Mouse (Mus musculus): ENCODE measurements around the gene Xrcc1. TPM values are rescaled to one million over a fixed set of nuclear protein-coding genes. Genes with fewer than 3 reads are reported as not detected.

Gene Xrcc1
- polyA plus RNA-seq, 1 experiment from 2014 or later: 100.0 TPM

- peak within 1 kb of the TSS; percentile 57 for H3K4me3 ChIP-seq (replicated peaks)
- H3K9ac ChIP-seq: peak within 1 kb of the TSS; percentile 70
- no peaks in the 10 kb centered on the region for H3K9me3 ChIP-seq
- under 1% methylated on average over 44 of the region's 44 CpGs for WGBS
- H3K27ac ChIP-seq: peak within 1 kb of the TSS; percentile 92
- H3K4me2 ChIP-seq: peak within 1 kb of the TSS; percentile 93
- H3K36me3 ChIP-seq: peaks cover 11% of the 10 kb centered on the region
- no peaks in the 10 kb centered on the region for H3K27me3 ChIP-seq (replicated peaks)
- ATAC-seq (ENCODE audit: insufficient read depth, low FRiP score, low read depth): peak; percentile 93
- peaks cover 23% of the 10 kb centered on the region for H3K4me1 ChIP-seq
Measured at GRCm38 (mm10) chr7:24530062-24530931, 15.8 kb upstream of the Xrcc1 start, which contains the start of gene Irgq. Gene Irgq, plus strand, starts transcription at chr7:24530689.

GRCm38 (mm10) chr7:24531211-24531971 lies 14.7 kb upstream of the Xrcc1 start:
- peak; percentile 57 for ATAC-seq (ENCODE audit: insufficient read depth, low FRiP score, low read depth)
- Histone ChIP-seq H3K4me1 (peaks cover 23% of the 10 kb centered on the region), H3K4me2 (peak overlapping the region; percentile 93), H3K9me3 (no peaks in the 10 kb centered on the region), H3K9ac (peak overlapping the region; percentile 70), H3K27ac (peak overlapping the region; percentile 83), H3K27me3 (replicated peaks) (no peaks in the 10 kb centered on the region), H3K36me3 (peaks cover 18% of the 10 kb centered on the region), H3K4me3 (replicated peaks) (peak overlapping the region; percentile 57)
- under 1% methylated on average over 43 of the region's 43 CpGs for WGBS

GRCm38 (mm10) chr7:24533031-24533571 lies 13.0 kb upstream of the Xrcc1 start:
- Histone ChIP-seq H3K36me3 (peaks cover 18% of the 10 kb centered on the region), H3K9me3 (no peaks in the 10 kb centered on the region), H3K27ac (no peak overlapping the region), H3K4me1 (peaks cover 23% of the 10 kb centered on the region), H3K4me3 (replicated peaks) (no peak overlapping the region), H3K4me2 (no peak overlapping the region), H3K27me3 (replicated peaks) (no peaks in the 10 kb centered on the region), H3K9ac (no peak overlapping the region)
- WGBS: 78% methylated on average over 28 of the region's 28 CpGs
- ATAC-seq (ENCODE audit: insufficient read depth, low FRiP score, low read depth): no peak

GRCm38 (mm10) chr7:24533806-24534205 lies 12.3 kb upstream of the Xrcc1 start:
- peaks cover 18% of the 10 kb centered on the region for H3K36me3 ChIP-seq
- no peaks in the 10 kb centered on the region for H3K9me3 ChIP-seq
- H3K4me3 ChIP-seq (replicated peaks): no peak overlapping the region
- no peaks in the 10 kb centered on the region for H3K27me3 ChIP-seq (replicated peaks)
- H3K4me2 ChIP-seq: no peak overlapping the region
- no peak overlapping the region for H3K9ac ChIP-seq
- no peak overlapping the region for H3K27ac ChIP-seq
- H3K4me1 ChIP-seq: peaks cover 23% of the 10 kb centered on the region
- no peak for ATAC-seq (ENCODE audit: insufficient read depth, low FRiP score, low read depth)
- WGBS: 67% methylated on average over 42 of the region's 42 CpGs

- Histone ChIP-seq H3K36me3 (peaks cover 18% of the 10 kb centered on the region), H3K9me3 (no peaks in the 10 kb centered on the region), H3K4me3 (replicated peaks) (no peak overlapping the region), H3K4me2 (no peak overlapping the region), H3K27me3 (replicated peaks) (no peaks in the 10 kb centered on the region), H3K9ac (no peak overlapping the region), H3K27ac (no peak overlapping the region), H3K4me1 (peaks cover 20% of the 10 kb centered on the region)
- WGBS: 60% methylated on average over 19 of the region's 19 CpGs
- ATAC-seq (ENCODE audit: insufficient read depth, low FRiP score, low read depth): no peak
Measured at GRCm38 (mm10) chr7:24534301-24534700, 11.8 kb upstream of the Xrcc1 start.

DNA sequence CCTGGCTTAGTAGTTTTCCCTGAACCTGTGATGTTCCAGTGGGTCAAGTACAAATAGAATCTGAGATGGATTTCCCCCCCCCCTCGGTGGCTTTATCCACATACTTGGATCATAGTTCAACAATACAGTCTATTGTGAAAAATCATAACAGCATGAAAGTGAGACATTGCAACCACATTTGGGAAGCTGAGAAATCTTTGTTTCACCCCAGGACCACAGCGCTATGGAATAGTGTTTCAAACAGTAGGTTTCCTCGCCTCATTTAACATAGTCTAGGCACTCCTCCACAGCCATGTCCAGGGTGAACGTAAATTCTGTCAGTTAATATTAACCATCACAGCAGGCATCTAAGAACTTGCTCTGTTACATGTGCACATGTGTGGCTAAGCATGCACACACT lies 9.0 kb upstream of the Xrcc1 start:
- H3K4me3 ChIP-seq (replicated peaks): no peak overlapping the region
- H3K4me2 ChIP-seq: no peak overlapping the region
- WGBS: 79% methylated on average over 4 of the region's 4 CpGs
- H3K27ac ChIP-seq: no peak overlapping the region
- peaks cover 12% of the 10 kb centered on the region for H3K4me1 ChIP-seq
- H3K36me3 ChIP-seq: peaks cover 18% of the 10 kb centered on the region
- no peaks in the 10 kb centered on the region for H3K9me3 ChIP-seq
- H3K27me3 ChIP-seq (replicated peaks): no peaks in the 10 kb centered on the region
- no peak for ATAC-seq (ENCODE audit: insufficient read depth, low FRiP score, low read depth)
- no peak overlapping the region for H3K9ac ChIP-seq

- Histone ChIP-seq H3K4me3 (replicated peaks) (no peak overlapping the region), H3K27me3 (replicated peaks) (no peaks in the 10 kb centered on the region), H3K4me1 (peaks cover 7% of the 10 kb centered on the region; the same call in 1 of the 2 replicates), H3K9ac (no peak overlapping the region), H3K36me3 (peaks cover 18% of the 10 kb centered on the region), H3K27ac (no peak overlapping the region), H3K9me3 (no peaks in the 10 kb centered on the region), H3K4me2 (no peak overlapping the region)
- no peak for ATAC-seq (ENCODE audit: insufficient read depth, low FRiP score, low read depth)
- 71% methylated on average over 5 of the region's 5 CpGs for WGBS
Measured at GRCm38 (mm10) chr7:24537591-24537990, 8.5 kb upstream of the Xrcc1 start.

- ATAC-seq (ENCODE audit: insufficient read depth, low FRiP score, low read depth): no peak
- no peak overlapping the region for H3K27ac ChIP-seq
Measured at GRCm38 (mm10) chr7:24538154-24538553, 7.9 kb upstream of the Xrcc1 start.

GRCm38 (mm10) chr7:24538701-24539100 lies 7.4 kb upstream of the Xrcc1 start:
- WGBS: 72% methylated on average over 5 of the region's 5 CpGs
- H3K4me3 ChIP-seq (replicated peaks): no peak overlapping the region
- H3K36me3 ChIP-seq: peaks cover 10% of the 10 kb centered on the region
- H3K4me2 ChIP-seq: no peak overlapping the region
- H3K27ac ChIP-seq: no peak overlapping the region
- ATAC-seq (ENCODE audit: insufficient read depth, low FRiP score, low read depth): no peak
- no peaks in the 10 kb centered on the region for H3K27me3 ChIP-seq (replicated peaks)
- H3K9ac ChIP-seq: no peak overlapping the region
- 0 out of 2 replicates have a peak, but pooled peaks cover 4% of the 10 kb centered on the region for H3K4me1 ChIP-seq
- H3K9me3 ChIP-seq: no peaks in the 10 kb centered on the region

More at GRCm38 (mm10) chr7:24538154-24538553, 7.9 kb upstream of the Xrcc1 start:
- no peak overlapping the region for H3K4me2 ChIP-seq
- no peak overlapping the region for H3K9ac ChIP-seq
- H3K4me3 ChIP-seq (replicated peaks): no peak overlapping the region
- H3K27me3 ChIP-seq (replicated peaks): no peaks in the 10 kb centered on the region
- H3K9me3 ChIP-seq: no peaks in the 10 kb centered on the region
- peaks cover 15% of the 10 kb centered on the region for H3K36me3 ChIP-seq
- H3K4me1 ChIP-seq: 0 out of 2 replicates have a peak, but pooled peaks cover 6% of the 10 kb centered on the region
- 30% methylated on average over 5 of the region's 5 CpGs for WGBS

DNA sequence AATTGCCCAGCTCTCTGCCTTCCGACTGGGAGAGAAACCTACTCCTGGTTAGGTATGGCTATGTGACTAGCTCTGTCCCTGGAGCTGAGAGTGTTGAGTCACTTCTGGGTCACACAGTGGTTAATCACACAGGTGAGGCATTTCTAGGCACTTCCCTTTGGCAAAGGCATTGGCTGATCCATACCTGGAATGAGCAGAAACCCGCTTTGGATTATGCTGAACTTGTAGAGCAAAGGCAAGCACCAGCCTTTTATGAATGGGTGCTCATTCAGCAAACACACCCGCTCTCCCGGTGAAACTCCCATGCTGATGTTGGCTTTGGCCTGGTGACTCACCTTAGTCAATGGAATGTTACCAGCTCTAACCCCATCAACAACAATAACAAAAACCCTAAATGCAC lies 6.4 kb upstream of the Xrcc1 start:
- 0 out of 2 replicates have a peak, but pooled peaks have one; percentile 32 for ATAC-seq (ENCODE audit: insufficient read depth, low FRiP score, low read depth)
- no peak overlapping the region for H3K4me3 ChIP-seq (replicated peaks)
- no peaks in the 10 kb centered on the region for H3K4me1 ChIP-seq
- no peaks in the 10 kb centered on the region for H3K9me3 ChIP-seq
- H3K9ac ChIP-seq: no peak overlapping the region
- peak overlapping the region; percentile 31; the same call in 1 of the 2 replicates for H3K27ac ChIP-seq
- no peaks in the 10 kb centered on the region for H3K27me3 ChIP-seq (replicated peaks)
- no peak overlapping the region for H3K4me2 ChIP-seq
- H3K36me3 ChIP-seq: 0 out of 2 replicates have a peak, but pooled peaks cover 6% of the 10 kb centered on the region
- WGBS: 80% methylated on average over 4 of the region's 4 CpGs

DNA sequence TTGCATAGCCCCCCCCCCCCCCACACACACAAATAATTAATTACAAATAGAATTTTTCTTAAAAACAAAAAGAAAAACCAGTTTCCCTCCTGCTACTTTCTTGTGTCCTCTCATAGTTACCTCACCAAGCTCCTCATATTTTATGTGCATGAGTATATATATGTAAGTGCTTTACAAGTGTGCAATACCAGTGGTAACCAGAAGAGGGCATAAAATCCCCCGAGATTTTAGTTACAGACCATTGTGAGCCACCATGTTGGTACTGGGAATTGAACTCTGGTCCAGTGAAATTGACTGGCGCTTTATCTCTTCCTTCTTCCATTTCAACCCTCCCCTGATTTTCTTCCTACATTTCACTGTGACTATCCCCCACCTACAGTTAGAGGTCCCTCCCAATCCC lies 1.6 kb upstream of the Xrcc1 start:
- 78% methylated on average over 2 of the region's 2 CpGs for WGBS
- H3K36me3 ChIP-seq: peaks cover 2% of the 10 kb centered on the region; the same call in 1 of the 2 replicates
- peaks cover 10% of the 10 kb centered on the region for H3K4me1 ChIP-seq
- H3K4me3 ChIP-seq (replicated peaks): no peak overlapping the region
- no peak for ATAC-seq (ENCODE audit: insufficient read depth, low FRiP score, low read depth)
- H3K27ac ChIP-seq: no peak overlapping the region
- no peak overlapping the region for H3K9ac ChIP-seq
- H3K27me3 ChIP-seq (replicated peaks): no peaks in the 10 kb centered on the region
- no peak overlapping the region for H3K4me2 ChIP-seq
- no peaks in the 10 kb centered on the region for H3K9me3 ChIP-seq

All from stomach, embryonic 15.5 days (tissue).